Mouse (Mus musculus) midbrain, postnatal 0 days (tissue): ENCODE results near the gene Umps. TPM values are rescaled to one million over a fixed set of nuclear protein-coding genes. Genes with fewer than 3 reads are reported as not detected.

ENCODE experiments used
- ATAC-seq: fragments of 200-750 bp; cut with Nextera tagmentation; 2 replicates; pipeline ENCODE4 v1.8.0; 2017; ENCODE audit warnings: moderate number of reproducible peaks, mild to moderate bottlenecking, moderate TSS enrichment, moderate library complexity; ENCODE audit not compliant: low FRiP score
- DNase-seq: peaks from one replicate; pipeline ENCODE4 v3.0.0-alpha.2; 2015; ENCODE audit warnings: low spot score
- H3K27ac ChIP-seq: fragments of 300-500 bp; sonication (generic); 2 replicates; pipeline ENCODE4 v1.5.1; 2014; ENCODE audit warnings: low read depth, mild to moderate bottlenecking, low read length, mixed read lengths
- H3K27me3 ChIP-seq: fragments of 300-500 bp; sonication (generic); 2 replicates; pipeline ENCODE4 v1.6.1; 2014; ENCODE audit warnings: low read length, control low read depth, mixed read lengths; ENCODE audit not compliant: insufficient read depth
- H3K36me3 ChIP-seq: fragments of 300-500 bp; sonication (generic); 2 replicates; pipeline ENCODE4 v1.6.1; 2014; ENCODE audit warnings: low read length, control low read depth, mixed read lengths; ENCODE audit not compliant: insufficient read depth
- H3K4me1 ChIP-seq: fragments of 300-500 bp; sonication (generic); 2 replicates; pipeline ENCODE4 v1.6.1; 2014; ENCODE audit warnings: mild to moderate bottlenecking, control low read depth, antibody characterized with exemption, low read length, mixed read lengths; ENCODE audit not compliant: insufficient read depth
- H3K4me2 ChIP-seq: fragments of 300-500 bp; sonication (generic); 2 replicates; pipeline ENCODE4 v1.6.1; 2014; ENCODE audit warnings: low read depth, mild to moderate bottlenecking, low read length, mixed read lengths; ENCODE audit not compliant: poor library complexity, severe bottlenecking
- H3K4me3 ChIP-seq: fragments of 300-500 bp; sonication (generic); 2 replicates; pipeline ENCODE4 v1.5.1; 2014; ENCODE audit warnings: low read depth, mild to moderate bottlenecking, low read length, moderate library complexity
- H3K9ac ChIP-seq: fragments of 300-500 bp; sonication (generic); replicated peaks from 2 replicates; pipeline ENCODE4 v1.6.1; 2014; ENCODE audit warnings: mild to moderate bottlenecking, low read length, moderate library complexity, mixed read lengths; ENCODE audit not compliant: poor library complexity, severe bottlenecking
- H3K9me3 ChIP-seq: fragments of 300-500 bp; sonication (generic); 2 replicates; pipeline ENCODE4 v1.6.1; 2016; ENCODE audit warnings: low read length, control low read depth
- CTCF ChIP-seq: IDR thresholded peaks from 2 replicates; pipeline ENCODE4 v1.5.1; 2016; ENCODE audit warnings: antibody characterized with exemption, mild to moderate bottlenecking
- WGBS: fragments of 180-500 bp; shearing (Covaris S2); extraction: QIAGEN DNeasy Blood & Tissue Kit; methylation state at CpG from one replicate; pipeline ENCODE4 v1.1.7; 2014; 5-methylcytosine and 5-hydroxymethylcytosine counted together
- polyA plus RNA-seq: library from polyadenylated mRNA; unstranded; fragments of >200 nt; fragmentation: Nextera tagmentation; extraction: Ambion mirVana; gene quantifications from 2 replicates; pipeline ENCODE4 v1.2.1, GENCODE M21; 2015
- total RNA-seq: library from RNA; depleted of rRNA; stranded (reverse); fragments of >200 nt; gene quantifications from 2 replicates; pipeline ENCODE4 v1.2.3, GENCODE M21; 2014

Umps gene
- total and polyA plus RNA-seq, 2 experiments from 2014 or later: 18.4 to 22.2 TPM

DNA sequence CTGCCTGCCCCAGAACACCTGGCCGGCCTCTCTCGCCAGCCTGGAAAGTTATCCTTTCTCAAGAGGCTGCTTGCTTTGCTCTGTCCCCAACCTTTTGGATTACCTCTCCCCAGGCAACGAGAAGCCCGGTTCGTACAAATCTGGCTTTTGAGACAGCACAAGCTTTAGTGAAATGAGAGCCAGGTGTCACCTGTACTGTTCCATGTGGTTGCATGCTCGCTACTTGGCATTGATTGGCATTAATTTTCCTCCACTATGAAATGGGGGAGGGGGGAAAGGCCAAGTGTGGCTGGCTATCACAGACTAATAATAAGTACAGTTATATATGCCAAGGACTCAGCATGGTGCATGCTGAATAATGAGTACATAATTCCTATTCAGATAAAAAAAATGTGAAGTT is 27.5 kb upstream of the Umps start:
- Histone ChIP-seq H3K4me2 (no peak overlapping the region), H3K36me3 (no peaks in the 10 kb centered on the region), H3K4me3 (no peak overlapping the region), H3K27me3 (no peaks in the 10 kb centered on the region), H3K27ac (no peak overlapping the region), H3K9me3 (no peaks in the 10 kb centered on the region), H3K9ac (no peak overlapping the region), H3K4me1 (no peaks in the 10 kb centered on the region)
- DNase-seq: no peak
- no peak for TF ChIP-seq CTCF
- WGBS: 77% methylated on average over 6 of the region's 6 CpGs
- no peak for ATAC-seq

DNA sequence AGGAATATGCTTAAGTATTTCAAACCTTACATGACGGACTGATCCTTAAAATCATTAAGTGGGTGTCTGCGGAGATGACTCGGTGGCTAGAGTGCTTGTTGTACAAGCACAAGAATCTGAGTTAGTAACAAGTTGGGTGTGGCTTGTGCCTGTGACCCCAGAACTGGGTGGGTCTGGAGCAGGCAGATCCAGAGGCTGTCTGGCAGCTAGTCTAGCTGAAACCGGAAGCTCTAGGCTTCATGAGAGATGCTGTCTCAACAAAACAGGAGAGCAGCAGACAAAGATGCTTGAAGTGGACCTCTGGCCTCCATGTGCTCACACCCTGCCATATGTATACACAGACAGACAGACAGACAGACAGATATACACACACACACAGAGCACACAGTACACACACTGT is 23.9 kb upstream of the Umps start:
- Histone ChIP-seq H3K36me3 (peaks cover 17% of the 10 kb centered on the region), H3K9ac (no peak overlapping the region), H3K4me3 (no peak overlapping the region), H3K4me2 (no peak overlapping the region), H3K27me3 (no peaks in the 10 kb centered on the region), H3K27ac (no peak overlapping the region), H3K9me3 (no peaks in the 10 kb centered on the region), H3K4me1 (no peaks in the 10 kb centered on the region)
- TF ChIP-seq CTCF: no peak
- DNase-seq (no peak), ATAC-seq (no peak)
- WGBS: 81% methylated on average over 4 of the region's 4 CpGs

DNA sequence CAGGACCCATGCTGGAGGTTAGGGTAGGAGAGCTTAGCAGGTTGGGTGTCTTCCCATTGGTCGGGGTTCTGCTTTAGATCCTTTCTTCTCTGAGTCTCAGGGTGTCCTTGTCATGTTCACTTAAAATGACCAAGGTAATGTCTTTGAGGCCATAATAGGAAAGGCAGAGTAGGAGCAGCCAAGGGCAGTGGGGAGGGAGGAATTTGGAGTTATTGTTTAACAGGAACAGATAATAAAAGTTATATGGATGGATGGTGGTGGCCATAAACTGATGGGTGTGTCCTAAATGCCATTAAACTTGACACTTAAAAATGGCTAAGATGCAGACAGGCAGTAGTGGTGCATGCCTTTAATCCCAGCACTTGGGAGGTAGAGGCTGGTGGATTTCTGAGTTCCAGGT is 22.3 kb upstream of the Umps start:
- Histone ChIP-seq H3K27ac (no peak overlapping the region), H3K4me2 (no peak overlapping the region), H3K9me3 (no peaks in the 10 kb centered on the region), H3K9ac (no peak overlapping the region), H3K4me1 (no peaks in the 10 kb centered on the region), H3K27me3 (no peaks in the 10 kb centered on the region), H3K4me3 (no peak overlapping the region), H3K36me3 (peaks cover 17% of the 10 kb centered on the region)
- DNase-seq (no peak), ATAC-seq (no peak)
- TF ChIP-seq CTCF: no peak
- WGBS: 94% methylated on average over 1 of the region's 1 CpGs

DNA sequence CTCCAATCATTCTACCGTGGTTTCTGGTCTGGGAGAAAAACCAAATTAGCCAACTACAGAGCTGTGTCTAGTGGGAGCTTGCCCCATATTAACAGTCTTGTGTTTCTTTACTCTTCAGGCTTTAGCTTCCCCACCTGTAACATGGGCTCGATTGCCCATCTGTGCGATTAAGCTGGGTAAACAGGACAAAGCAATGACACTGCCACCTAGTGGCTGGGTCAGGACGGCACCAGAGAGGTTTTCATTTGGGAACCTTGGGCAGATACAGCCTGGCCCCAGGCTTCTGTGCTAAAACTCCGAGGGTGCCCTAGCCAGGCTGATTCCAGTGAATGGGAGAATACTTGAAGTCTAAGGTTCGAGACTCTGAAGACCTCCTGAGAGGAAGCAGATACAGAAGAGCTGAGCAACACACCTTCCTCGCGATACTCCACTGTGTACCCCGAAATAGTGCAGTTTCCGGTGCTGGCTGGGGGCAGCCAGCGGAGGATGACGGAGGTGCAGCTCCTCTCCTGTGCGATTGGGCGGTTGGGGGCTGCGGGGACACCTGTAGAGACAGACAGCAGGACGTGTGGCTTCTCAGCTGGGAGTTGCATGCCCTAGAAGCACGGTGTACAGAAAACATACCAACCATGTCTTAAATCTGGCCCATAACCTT is 21.6 kb upstream of the Umps start:
- H3K4me1 ChIP-seq: no peaks in the 10 kb centered on the region
- H3K9ac ChIP-seq: no peak overlapping the region
- no peaks in the 10 kb centered on the region for H3K27me3 ChIP-seq
- H3K4me3 ChIP-seq: no peak overlapping the region
- ATAC-seq (no peak), DNase-seq (no peak)
- no peak overlapping the region for H3K4me2 ChIP-seq
- TF ChIP-seq CTCF: peak; percentile 78
- H3K27ac ChIP-seq: no peak overlapping the region
- H3K36me3 ChIP-seq: peaks cover 17% of the 10 kb centered on the region
- no peaks in the 10 kb centered on the region for H3K9me3 ChIP-seq
- WGBS: 62% methylated on average over 17 of the region's 17 CpGs

DNA sequence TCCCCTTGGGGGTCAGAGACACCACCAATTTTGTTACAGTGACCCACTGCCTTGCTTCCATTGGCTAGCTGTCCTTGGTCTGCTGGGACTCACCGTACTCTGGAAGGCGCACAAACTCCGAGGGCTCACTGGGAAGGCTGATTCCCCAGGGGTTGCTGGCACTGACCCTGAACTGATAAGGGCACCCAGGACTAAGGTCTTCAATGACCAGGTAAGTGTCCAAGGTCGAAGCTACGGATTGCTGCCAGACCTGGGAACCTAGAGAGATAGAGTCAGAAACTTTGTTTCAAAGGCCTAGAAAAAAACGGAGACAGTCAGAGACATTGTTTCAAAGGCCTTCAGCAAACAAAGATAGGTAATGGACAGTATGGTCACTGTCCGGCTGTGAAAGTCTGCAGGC is 20.2 kb upstream of the Umps start:
- ATAC-seq (no peak), DNase-seq (no peak)
- no peak for TF ChIP-seq CTCF
- no peak overlapping the region for H3K4me3 ChIP-seq
- no peak overlapping the region for H3K9ac ChIP-seq
- peaks cover 17% of the 10 kb centered on the region for H3K36me3 ChIP-seq
- no peaks in the 10 kb centered on the region for H3K9me3 ChIP-seq
- no peaks in the 10 kb centered on the region for H3K4me1 ChIP-seq
- no peak overlapping the region for H3K27ac ChIP-seq
- WGBS: 89% methylated on average over 7 of the region's 7 CpGs
- H3K27me3 ChIP-seq: no peaks in the 10 kb centered on the region
- H3K4me2 ChIP-seq: no peak overlapping the region

DNA sequence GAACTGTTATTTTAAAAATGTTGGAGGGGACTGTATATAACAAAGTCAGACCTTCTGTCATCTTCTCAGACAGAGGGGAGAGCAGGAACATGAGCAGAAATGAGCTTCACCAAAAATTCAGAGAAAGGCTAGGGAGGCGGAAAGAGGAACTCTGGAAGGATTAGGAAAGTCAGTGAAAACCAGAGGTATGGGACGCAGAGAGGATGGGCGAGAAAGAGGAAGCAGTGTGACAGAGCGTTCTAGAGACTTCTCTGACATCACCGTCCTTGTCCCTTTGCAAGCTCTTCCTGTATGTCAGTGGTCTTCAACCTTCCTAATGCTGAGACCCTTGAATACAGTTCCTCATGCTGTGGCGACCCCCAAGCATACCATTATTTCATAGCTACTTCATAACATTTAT is 18.5 kb upstream of the Umps start:
- no peak overlapping the region for H3K9ac ChIP-seq
- no peaks in the 10 kb centered on the region for H3K4me1 ChIP-seq
- peaks cover 17% of the 10 kb centered on the region for H3K36me3 ChIP-seq
- H3K27ac ChIP-seq: no peak overlapping the region
- DNase-seq: no peak
- no peaks in the 10 kb centered on the region for H3K27me3 ChIP-seq
- 88% methylated on average over 6 of the region's 6 CpGs for WGBS
- no peak overlapping the region for H3K4me3 ChIP-seq
- ATAC-seq: no peak
- H3K4me2 ChIP-seq: no peak overlapping the region
- H3K9me3 ChIP-seq: no peaks in the 10 kb centered on the region
- no peak for TF ChIP-seq CTCF
